Mouse (Mus musculus) CH12F3 (cell line): ENCODE measurements around the gene Lmx1b.

Source experiments
- in situ Hi-C: fragments of 300-500 bp; cut with MboI; formaldehyde crosslinking; loops from 2 replicates; pipeline ENCODE4 v1.14.3; 2020; ENCODE audit warnings: low sequenced_read_pairs

Lmx1b gene

GRCm38 (mm10) chr2:33630081-33631021, 10.0 kb downstream of the Lmx1b start:
- in situ Hi-C loops: no loop called here

- in situ Hi-C loops: no loop called here
These were observed 10.7 kb downstream of the Lmx1b start for GRCm38 (mm10) chr2:33629641-33630040.

- in situ Hi-C loops: no loop called here
These were observed 11.5 kb downstream of the Lmx1b start for GRCm38 (mm10) chr2:33628791-33629190.

GRCm38 (mm10) chr2:33627058-33627375, 13.3 kb downstream of the Lmx1b start:
- in situ Hi-C loops: no loop called here

GRCm38 (mm10) chr2:33626262-33627057, 13.9 kb downstream of the Lmx1b start:
- in situ Hi-C loops: no loop called here

- in situ Hi-C loops: no loop called here
These were observed 22.6 kb downstream of the Lmx1b start for GRCm38 (mm10) chr2:33617670-33618069.

- in situ Hi-C loops: no loop called here
These were observed 23.9 kb downstream of the Lmx1b start for GRCm38 (mm10) chr2:33616411-33616843.

GRCm38 (mm10) chr2:33615843-33616344, 24.4 kb downstream of the Lmx1b start:
- in situ Hi-C loops: no loop called here

- in situ Hi-C loops: no loop called here
These were observed 34.6 kb downstream of the Lmx1b start for GRCm38 (mm10) chr2:33605487-33606256.

- in situ Hi-C loops: no loop called here
These were observed 35.3 kb downstream of the Lmx1b start for GRCm38 (mm10) chr2:33604846-33605486.

- in situ Hi-C loops: no loop called here
These were observed 39.8 kb downstream of the Lmx1b start for GRCm38 (mm10) chr2:33600520-33600919.

GRCm38 (mm10) chr2:33597384-33597783, 42.9 kb downstream of the Lmx1b start:
- in situ Hi-C loops: no loop called here

GRCm38 (mm10) chr2:33595085-33595423, 45.3 kb downstream of the Lmx1b start:
- in situ Hi-C loops: no loop called here

GRCm38 (mm10) chr2:33594181-33595084, 45.9 kb downstream of the Lmx1b start:
- in situ Hi-C loops: no loop called here

- in situ Hi-C loops: no loop called here
These were observed 47.3 kb downstream of the Lmx1b start for GRCm38 (mm10) chr2:33592931-33593555.

GRCm38 (mm10) chr2:33589280-33589679, 51.0 kb downstream of the Lmx1b start:
- in situ Hi-C loops: no loop called here

GRCm38 (mm10) chr2:33584937-33585910, 55.1 kb downstream of the Lmx1b start:
- in situ Hi-C loops: no loop called here

- in situ Hi-C loops: no loop called here
These were observed 56.5 kb downstream of the Lmx1b start for GRCm38 (mm10) chr2:33583761-33584160.
